ENCODE assay signal across 26 mouse cellular contexts in the genomic region with DNA sequence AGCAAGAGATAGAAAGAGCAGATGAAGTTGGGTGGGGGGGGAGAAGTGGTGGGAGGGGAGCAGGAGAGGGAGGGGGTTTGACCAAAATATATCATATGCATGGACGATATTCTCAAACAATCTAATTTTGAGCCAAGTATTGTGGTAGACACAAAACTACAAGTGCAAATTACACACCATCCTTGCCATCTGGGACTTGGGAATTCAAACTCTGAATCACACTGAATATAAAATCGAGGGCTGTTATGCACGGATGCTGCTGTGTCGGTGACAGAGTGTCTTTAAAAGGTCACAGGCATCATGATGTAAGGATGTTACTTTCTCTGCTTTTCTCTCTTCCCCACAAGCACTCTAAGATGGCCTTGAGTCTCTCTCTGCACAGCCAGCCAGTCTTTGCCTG.
DNase-seq lines count a peak whose midpoint lies in the region; ATAC-seq and TF ChIP-seq lines count a peak whose summit lies in the region.
"Had no signal": no experiment of that assay in that cellular context is flagged by ENCODE, and none has a peak within 500 bp of the region (broad histone marks: within the 10 kb centered on the region; RNA-seq: fewer than 3 reads in every experiment).

No protein-coding gene starts in this region.

- ATAC-seq in forebrain, embryonic 16.5 days: peak; percentile 62
- ATAC-seq: CD4-positive, CD25-positive, alpha-beta regulatory T cell, adult 4 months; hindbrain, postnatal 0 days; inflammation-experienced regulatory T-cells, adult 6 months; intestine, embryonic 16.5 days had no signal

- H3K4me1 ChIP-seq in forebrain, embryonic 16.5 days (replicated peaks; ENCODE audit: control insufficient read depth, insufficient read depth, low read length): no peaks in the 10 kb centered on the region
- no peaks in the 10 kb centered on the region for H3K4me1 ChIP-seq in forebrain, embryonic 10.5 days
- H3K4me1 ChIP-seq: heart, embryonic 10.5 days; heart, embryonic 13.5 days had no signal

- H3K4me2 ChIP-seq in forebrain, embryonic 16.5 days (ENCODE audit: low read length): no peak overlapping the region
- H3K4me2 ChIP-seq: heart, embryonic 13.5 days; hindbrain, embryonic 14.5 days had no signal

- no peaks in the 10 kb centered on the region for H3K9me3 ChIP-seq in forebrain, embryonic 16.5 days (ENCODE audit: control insufficient read depth, low read length)
- H3K9me3 ChIP-seq in forebrain, embryonic 10.5 days: no peaks in the 10 kb centered on the region
- H3K9me3 ChIP-seq: heart, embryonic 10.5 days; heart, embryonic 13.5 days had no signal

- H3K27ac ChIP-seq in forebrain, embryonic 16.5 days (ENCODE audit: low read length): no peak overlapping the region
- no peak overlapping the region for H3K27ac ChIP-seq in forebrain, embryonic 10.5 days
- H3K27ac ChIP-seq: heart, adult 2 months; heart, embryonic 10.5 days; heart, embryonic 13.5 days; hindbrain, embryonic 14.5 days; hindbrain, postnatal 0 days had no signal

- no peaks in the 10 kb centered on the region for H3K36me3 ChIP-seq in forebrain, embryonic 16.5 days (ENCODE audit: control insufficient read depth, insufficient read depth)
- no peaks in the 10 kb centered on the region for H3K36me3 ChIP-seq in forebrain, embryonic 10.5 days (replicated peaks)
- H3K36me3 ChIP-seq: heart, embryonic 10.5 days; heart, embryonic 13.5 days had no signal

- 61% methylated on average over 4 of the region's 4 CpGs for WGBS in forebrain, embryonic 16.5 days
- WGBS in forebrain, embryonic 10.5 days: 88% methylated on average over 4 of the region's 4 CpGs

- DNase-seq in forebrain, embryonic 10.5 days (ENCODE audit: extremely low spot score, low spot score): no peak
- peak; percentile 30 to 53 for DNase-seq in frontal cortex, adult 2 months (ENCODE audit: extremely low spot score in 1 of 2, low spot score in 1 of 2)
- no peak for DNase-seq in frontal cortex, postnatal 10 days (ENCODE audit: low spot score in 2 of 2)
- peak; percentile 34 for DNase-seq in brain, embryonic 14.5 days (ENCODE audit: low read depth)
- DNase-seq in telencephalon, adult 2 months (ENCODE audit: low read depth, low spot score): peak; percentile 65
- no peak for DNase-seq in adrenal gland, adult (ENCODE audit: inconsistent age in 2 of 2, low spot score in 1 of 2)
- DNase-seq: adrenal gland, adult 8-10 months; adrenal gland, postnatal 25 days; cerebellum, adult 11-12 months; cerebellum, adult 9-10 months; cerebellum, postnatal 14 days; gastrocnemius, postnatal 10 days; gastrocnemius, postnatal 36 days; heart, adult 2 months; heart, postnatal 14 days; heart, postnatal 4 days; kidney, adult 18-20 months; kidney, adult 9 months had no signal

- H3K9ac ChIP-seq in forebrain, embryonic 16.5 days (replicated peaks; ENCODE audit: low read depth, low read length): no peak overlapping the region
- H3K9ac ChIP-seq: heart, embryonic 13.5 days; hindbrain, embryonic 14.5 days had no signal

- no peak overlapping the region for H3K4me3 ChIP-seq in forebrain, embryonic 16.5 days (replicated peaks; ENCODE audit: low read length)
- no peak overlapping the region for H3K4me3 ChIP-seq in forebrain, embryonic 10.5 days
- H3K4me3 ChIP-seq: heart, adult 2 months; heart, embryonic 10.5 days; heart, embryonic 13.5 days had no signal

- TF ChIP-seq CTCF in brain, embryonic 14.5 days (IDR thresholded peaks at IDR 0.05; ENCODE audit: borderline replicate concordance, extremely low read depth, insufficient read depth, insufficient read length): no peak

- no peaks in the 10 kb centered on the region for H3K27me3 ChIP-seq in forebrain, embryonic 16.5 days (replicated peaks; ENCODE audit: control insufficient read depth, insufficient read depth, low read length)
- H3K27me3 ChIP-seq in forebrain, embryonic 10.5 days (ENCODE audit: poor library complexity, severe bottlenecking): no peaks in the 10 kb centered on the region
- H3K27me3 ChIP-seq: heart, embryonic 13.5 days had no signal

- no peak for TF ChIP-seq POLR2A in brain, embryonic 14.5 days (IDR thresholded peaks at IDR 0.05; ENCODE audit: borderline replicate concordance, extremely low read depth, insufficient read depth, insufficient read length, poor library complexity, severe bottlenecking)

Comparison
In these comparisons a context has a peak if more than half of its experiments do, and no peak if none do; other contexts are left out.
1. DNase-seq: peak in frontal cortex, adult 2 months (2 of 2), brain, embryonic 14.5 days (single experiment) and telencephalon, adult 2 months (single experiment); none in forebrain, embryonic 10.5 days (single experiment), frontal cortex, postnatal 10 days (0 of 2) and adrenal gland, adult (0 of 2).